Mouse (Mus musculus) heart, adult 2 months (tissue): ENCODE measurements around the gene Plekhm2. TPM values are rescaled to one million over a fixed set of nuclear protein-coding genes. Genes with fewer than 3 reads are reported as not detected.

Source experiments
- DNase-seq, 2 experiments: peaks; one replicate each; pipeline ENCODE4 v3.0.0; 2021
- H3K27ac ChIP-seq: fragments of 200-600 bp; 2 replicates; pipeline ENCODE4 v1.8.1; 2022
- H3K27me3 ChIP-seq: fragments of 200-500 bp; 2 replicates; pipeline ENCODE4 v1.6.1; 2012; ENCODE audit warnings: mild to moderate bottlenecking, low read length, inconsistent platforms, mixed read lengths; ENCODE audit not compliant: control insufficient read depth, insufficient read depth
- H3K36me3 ChIP-seq: fragments of 200-500 bp; 2 replicates; pipeline ENCODE4 v1.6.1; 2012; ENCODE audit warnings: low read length, inconsistent platforms; ENCODE audit not compliant: control insufficient read depth, insufficient read depth
- H3K4me1 ChIP-seq: fragments of 200-500 bp; 2 replicates; pipeline ENCODE4 v1.6.1; 2011; ENCODE audit warnings: low read length; ENCODE audit not compliant: control insufficient read depth, insufficient read depth
- H3K4me3 ChIP-seq: fragments of 200-600 bp; 2 replicates; pipeline ENCODE4 v1.8.1; 2022
- H3K79me2 ChIP-seq: fragments of 200-500 bp; replicated peaks from 2 replicates; pipeline ENCODE4 v1.6.1; 2012; ENCODE audit warnings: mild to moderate bottlenecking, inconsistent platforms, low read length, moderate library complexity, mixed read lengths; ENCODE audit not compliant: control insufficient read depth, insufficient read depth
- H3K9ac ChIP-seq: fragments of 200-500 bp; 2 replicates; pipeline ENCODE4 v1.6.1; 2012; ENCODE audit warnings: low read depth, mild to moderate bottlenecking, control low read depth, inconsistent platforms, low read length, mixed read lengths
- CTCF ChIP-seq: fragments of 200-600 bp; IDR thresholded peaks from 2 replicates; pipeline ENCODE4 v1.8.1; 2022; ENCODE audit warnings: antibody characterized with exemption, mild to moderate bottlenecking, moderate library complexity
- EP300 ChIP-seq: fragments of 200-500 bp; IDR thresholded peaks from 2 replicates; pipeline ENCODE4 v1.6.1; 2011; ENCODE audit warnings: low read depth, low read length, control low read depth; ENCODE audit not compliant: insufficient read depth
- POLR2A ChIP-seq: fragments of 200-500 bp; IDR thresholded peaks from 2 replicates; pipeline ENCODE4 v1.6.1; 2011; ENCODE audit warnings: mild to moderate bottlenecking, low read depth, low read length, control low read depth; ENCODE audit not compliant: insufficient read depth
- WGBS: fragments of 180-500 bp; shearing (Covaris S2); methylation state at CpG from one replicate; pipeline ENCODE4 v1.1.7; 2018; 5-methylcytosine and 5-hydroxymethylcytosine counted together
- intact Hi-C: fragments of 180-260 bp; cut with DNase I; formaldehyde crosslinking; loops from one replicate; pipeline ENCODE4 v1.15.1; 2025
- polyA plus RNA-seq: library from polyadenylated mRNA; depleted of rRNA; stranded (reverse); fragments of >200 nt; gene quantifications from 2 replicates; pipeline ENCODE4 v1.2.3, GENCODE M21; 2012
- total RNA-seq, 2 experiments: library from RNA; stranded (reverse); gene quantifications; 2 replicates each; pipeline ENCODE4 v1.2.3; 2021

Gene Plekhm2
- total and polyA plus RNA-seq, 3 experiments: 95.2 to 126 (median 111) TPM

GRCm38 (mm10) chr4:141595138-141595537 is 69.6 kb downstream of the Plekhm2 start:
- Histone ChIP-seq H3K36me3 (no peaks in the 10 kb centered on the region), H3K4me1 (peaks cover 5% of the 10 kb centered on the region), H3K27me3 (no peaks in the 10 kb centered on the region), H3K4me3 (no peak overlapping the region), H3K27ac (no peak overlapping the region), H3K79me2 (no peaks in the 10 kb centered on the region), H3K9ac (no peak overlapping the region)
- TF ChIP-seq POLR2A (no peak), EP300 (no peak), CTCF (no peak)
- intact Hi-C loops: no loop called here
- 90% methylated on average over 11 of the region's 11 CpGs for WGBS
- no peak for DNase-seq

GRCm38 (mm10) chr4:141591547-141591946 is 73.2 kb downstream of the Plekhm2 start:
- no peak for DNase-seq
- peaks cover 3% of the 10 kb centered on the region; the same call in 1 of the 2 replicates for H3K36me3 ChIP-seq
- TF ChIP-seq EP300: no peak
- peak; percentile 81 for TF ChIP-seq CTCF
- TF ChIP-seq POLR2A: no peak
- H3K4me1 ChIP-seq: no peaks in the 10 kb centered on the region
- no peaks in the 10 kb centered on the region for H3K27me3 ChIP-seq
- no peak overlapping the region for H3K9ac ChIP-seq
- intact Hi-C loops: no loop called here
- no peaks in the 10 kb centered on the region for H3K79me2 ChIP-seq
- WGBS: 17% methylated on average over 3 of the region's 3 CpGs
- no peak overlapping the region for H3K27ac ChIP-seq
- no peak overlapping the region for H3K4me3 ChIP-seq

- WGBS: 86% methylated on average over 8 of the region's 8 CpGs
- no peaks in the 10 kb centered on the region for H3K4me1 ChIP-seq
- no peak overlapping the region for H3K4me3 ChIP-seq
- no peak overlapping the region for H3K9ac ChIP-seq
- H3K36me3 ChIP-seq: peaks cover 4% of the 10 kb centered on the region
- TF ChIP-seq CTCF (no peak), POLR2A (no peak), EP300 (no peak)
- H3K27me3 ChIP-seq: no peaks in the 10 kb centered on the region
- DNase-seq: no peak
- H3K27ac ChIP-seq: no peak overlapping the region
- H3K79me2 ChIP-seq: no peaks in the 10 kb centered on the region
- intact Hi-C loops: no loop called here
These were observed 80.8 kb downstream of the Plekhm2 start for GRCm38 (mm10) chr4:141583919-141584318.

GRCm38 (mm10) chr4:141581051-141581450 is 83.6 kb downstream of the Plekhm2 start:
- TF ChIP-seq EP300 (no peak), CTCF (no peak), POLR2A (no peak)
- H3K36me3 ChIP-seq: peaks cover 3% of the 10 kb centered on the region
- DNase-seq: no peak

GRCm38 (mm10) chr4:141578833-141579232 is 85.9 kb downstream of the Plekhm2 start:
- intact Hi-C loops: no loop called here
- Histone ChIP-seq H3K36me3 (peaks cover 3% of the 10 kb centered on the region), H3K4me3 (no peak overlapping the region), H3K27ac (no peak overlapping the region), H3K27me3 (no peaks in the 10 kb centered on the region), H3K4me1 (peaks cover 3% of the 10 kb centered on the region), H3K79me2 (no peaks in the 10 kb centered on the region), H3K9ac (no peak overlapping the region)
- 35% methylated on average over 3 of the region's 3 CpGs for WGBS
- TF ChIP-seq POLR2A (no peak), EP300 (no peak)
- no peak for DNase-seq

More at GRCm38 (mm10) chr4:141581051-141581450, 83.6 kb downstream of the Plekhm2 start:
- Histone ChIP-seq H3K27ac (no peak overlapping the region), H3K27me3 (no peaks in the 10 kb centered on the region), H3K4me3 (no peak overlapping the region), H3K4me1 (no peaks in the 10 kb centered on the region), H3K79me2 (no peaks in the 10 kb centered on the region), H3K9ac (no peak overlapping the region)
- WGBS: 71% methylated on average over 13 of the region's 13 CpGs
- intact Hi-C loops: no loop called here

- intact Hi-C loops: no loop called here
- peaks cover 3% of the 10 kb centered on the region for H3K36me3 ChIP-seq
- WGBS: 98% methylated on average over 7 of the region's 7 CpGs
These were observed 87.8 kb downstream of the Plekhm2 start for GRCm38 (mm10) chr4:141576877-141577276.

More at GRCm38 (mm10) chr4:141576877-141577276, 87.8 kb downstream of the Plekhm2 start:
- H3K4me3 ChIP-seq: no peak overlapping the region
- no peak for DNase-seq
- TF ChIP-seq CTCF (peak; percentile 35), EP300 (no peak)
- H3K27ac ChIP-seq: no peak overlapping the region
- H3K9ac ChIP-seq: no peak overlapping the region
- peaks cover 7% of the 10 kb centered on the region for H3K4me1 ChIP-seq
- no peaks in the 10 kb centered on the region for H3K79me2 ChIP-seq
- no peaks in the 10 kb centered on the region for H3K27me3 ChIP-seq
